Mouse (Mus musculus) lung, postnatal 36 days (tissue): ENCODE data around the gene Fndc3b.

Experiments
- DNase-seq: peaks from one replicate; pipeline ENCODE4 v3.0.0; 2022; ENCODE audit warnings: mixed read lengths

Fndc3b gene

DNA sequence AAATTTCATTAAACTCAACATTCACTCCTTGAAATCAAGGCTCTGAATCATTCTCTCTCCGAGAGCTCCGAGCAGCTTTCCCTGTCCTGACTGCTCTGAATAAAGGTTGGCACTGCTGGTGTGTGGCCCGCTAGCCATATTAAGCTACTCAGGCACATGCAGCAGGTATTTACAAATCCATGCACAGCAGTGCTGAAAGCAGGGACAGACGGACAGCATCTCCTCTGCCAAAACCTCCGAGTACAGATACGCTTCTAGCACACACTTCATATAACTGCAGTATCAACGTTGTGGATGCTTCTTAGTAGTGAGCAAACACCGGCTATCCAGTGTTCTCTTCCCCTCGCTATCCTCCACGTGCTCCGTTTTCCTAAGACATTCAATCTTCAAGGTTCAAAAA is 167.0 kb downstream of the Fndc3b start:
- no peak for DNase-seq

DNA sequence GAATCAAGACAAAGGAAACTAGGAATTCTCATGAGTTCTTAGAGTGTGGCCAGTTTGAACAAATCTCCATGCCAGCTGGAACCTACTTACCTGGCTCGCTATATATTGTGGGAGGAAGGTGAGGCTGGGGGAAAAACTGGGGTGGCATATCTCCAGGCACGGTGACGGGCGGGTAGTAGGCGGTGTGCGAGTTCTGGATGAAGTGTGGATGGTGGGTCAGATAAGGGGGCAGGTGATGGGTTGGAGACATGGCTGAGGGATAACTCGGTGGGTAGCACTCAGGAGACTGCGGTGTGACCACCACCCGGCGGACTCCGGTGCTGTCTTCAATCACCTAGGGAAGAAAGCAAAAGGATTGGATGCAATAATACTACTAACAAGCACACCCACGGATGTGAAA is 169.3 kb downstream of the Fndc3b start:
- DNase-seq, result no peak

- no peak for DNase-seq
Measured at GRCm38 (mm10) chr3:27541181-27541580, 169.9 kb downstream of the Fndc3b start.

- no peak for DNase-seq
Measured at GRCm38 (mm10) chr3:27534208-27534607, 176.9 kb downstream of the Fndc3b start.

DNA sequence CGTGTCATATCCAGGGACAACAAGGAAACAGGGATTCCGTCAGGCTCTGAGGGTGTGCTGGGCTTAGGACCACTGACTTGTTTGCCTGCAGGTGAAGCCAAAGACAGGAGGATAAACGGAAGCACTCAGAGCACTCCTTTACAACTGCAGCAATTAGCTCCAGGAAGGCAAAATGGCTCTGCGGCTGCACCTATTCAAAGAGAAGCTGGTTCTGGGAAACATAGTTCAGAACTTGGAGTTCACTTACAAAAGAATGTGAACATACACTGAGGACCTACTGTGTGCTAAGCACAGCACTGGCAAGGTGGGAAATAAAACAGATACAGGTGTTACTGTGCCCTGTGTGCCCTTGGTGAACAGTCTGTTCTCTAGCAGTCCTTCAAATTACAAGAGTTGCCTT is 177.4 kb downstream of the Fndc3b start:
- DNase-seq, result no peak

GRCm38 (mm10) chr3:27531993-27532392 is 179.1 kb downstream of the Fndc3b start:
- DNase-seq, result no peak

DNA sequence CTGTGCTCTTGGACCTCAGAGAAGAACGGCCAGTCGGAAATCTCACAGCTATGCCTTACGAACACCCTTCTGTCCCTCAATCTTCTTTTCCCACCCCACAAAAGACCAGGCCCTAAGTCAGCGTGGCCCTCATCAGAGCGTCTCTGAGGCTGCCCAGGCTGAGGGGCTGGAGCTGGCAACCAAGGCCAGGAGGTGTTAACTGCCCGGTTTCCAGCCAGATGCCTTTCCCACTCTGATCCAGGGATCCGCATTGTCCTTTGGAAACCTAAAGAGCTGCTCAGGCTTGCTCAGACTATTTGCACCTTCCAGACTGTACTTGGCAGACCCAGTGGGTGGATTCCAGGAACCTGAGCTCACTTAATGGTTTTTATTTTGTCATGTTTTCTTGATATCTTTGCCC is 180.7 kb downstream of the Fndc3b start:
- DNase-seq, result no peak

DNA sequence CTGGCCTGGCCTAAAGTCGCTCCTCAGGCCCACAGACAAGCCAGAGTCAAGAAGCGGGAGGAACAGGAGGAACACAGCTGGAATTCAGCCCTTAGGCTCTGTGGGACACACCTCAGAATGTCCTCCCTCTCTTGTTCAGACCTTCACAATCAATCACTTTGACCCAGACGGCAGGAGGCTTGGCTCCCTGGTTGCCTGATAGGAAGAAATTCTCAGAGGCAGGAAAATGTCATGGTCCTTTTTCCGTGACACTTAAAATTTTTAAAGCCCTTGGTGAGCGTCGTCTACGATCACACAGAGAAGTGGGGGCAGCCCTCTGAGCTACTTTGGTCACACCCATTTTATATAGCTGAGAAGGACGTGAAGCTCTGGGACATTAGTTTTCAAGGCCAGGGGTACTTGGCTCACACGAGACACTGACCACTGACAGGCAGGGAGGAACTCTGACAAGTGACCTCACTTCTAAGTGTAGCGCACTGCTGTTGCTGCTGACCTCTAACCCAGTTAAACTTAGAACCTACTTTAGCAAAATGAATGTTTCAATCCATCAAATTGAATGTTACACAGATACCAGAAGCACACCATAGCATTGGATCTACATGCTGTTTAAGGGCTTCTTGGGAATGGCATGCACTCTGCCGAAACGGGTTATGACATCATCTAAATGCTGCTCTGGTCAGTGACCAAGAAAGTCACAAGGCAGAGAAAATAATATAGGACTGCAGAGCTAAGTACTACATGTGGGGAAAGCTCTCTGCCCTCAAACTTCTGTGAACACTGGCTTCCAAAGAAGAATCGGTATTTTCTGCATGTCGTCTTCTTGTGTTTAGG is 181.7 kb downstream of the Fndc3b start:
- no peak for DNase-seq

- DNase-seq, result no peak
Measured at GRCm38 (mm10) chr3:27526991-27527390, 184.1 kb downstream of the Fndc3b start.

GRCm38 (mm10) chr3:27523176-27523936 is 187.8 kb downstream of the Fndc3b start:
- DNase-seq, result no peak

- peak; percentile 10 for DNase-seq
Measured at GRCm38 (mm10) chr3:27520391-27520790, 190.7 kb downstream of the Fndc3b start.

- DNase-seq, result peak; percentile 67
Measured at GRCm38 (mm10) chr3:27519481-27519880, 191.6 kb downstream of the Fndc3b start.

DNA sequence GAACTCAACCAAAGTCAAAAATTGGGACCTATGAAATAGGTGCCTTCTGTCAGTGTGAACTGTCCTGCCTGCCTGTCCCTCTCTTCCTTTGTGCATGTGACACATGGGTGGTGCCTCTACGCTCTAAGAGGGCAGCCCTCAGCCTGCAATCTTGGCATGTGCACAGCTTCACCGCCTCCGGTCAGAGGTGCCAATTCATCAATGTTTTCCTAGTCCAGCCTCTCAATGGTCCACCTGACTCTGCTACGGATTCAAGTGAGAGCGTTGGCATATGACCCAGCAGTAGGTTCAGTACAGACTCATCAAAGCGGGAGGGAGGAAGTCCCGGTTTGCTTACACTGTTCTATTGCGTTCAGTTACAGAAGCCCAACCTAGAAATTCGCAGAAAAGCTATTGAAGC is 192.2 kb downstream of the Fndc3b start:
- DNase-seq, result peak; percentile 85

DNA sequence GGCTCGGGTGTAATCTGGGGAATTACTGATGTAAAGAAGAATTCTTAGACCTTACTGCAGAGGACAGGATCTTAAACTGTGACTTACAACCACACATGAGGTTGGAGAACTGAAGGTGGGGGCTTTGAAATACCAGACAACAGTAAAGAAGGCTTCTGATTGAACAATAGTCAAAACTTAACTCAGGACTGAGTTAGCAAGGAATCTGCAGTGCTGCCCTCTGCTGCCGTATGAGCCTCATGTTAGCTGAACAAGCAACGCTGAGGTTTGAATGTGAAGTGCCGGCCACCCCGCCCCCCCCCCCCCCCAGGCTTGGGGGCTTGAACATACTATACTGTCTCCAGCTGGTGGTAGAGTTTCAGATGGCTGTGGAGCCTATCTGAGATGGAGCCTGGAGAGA is 194.6 kb downstream of the Fndc3b start:
- peak; percentile 28 for DNase-seq

DNA sequence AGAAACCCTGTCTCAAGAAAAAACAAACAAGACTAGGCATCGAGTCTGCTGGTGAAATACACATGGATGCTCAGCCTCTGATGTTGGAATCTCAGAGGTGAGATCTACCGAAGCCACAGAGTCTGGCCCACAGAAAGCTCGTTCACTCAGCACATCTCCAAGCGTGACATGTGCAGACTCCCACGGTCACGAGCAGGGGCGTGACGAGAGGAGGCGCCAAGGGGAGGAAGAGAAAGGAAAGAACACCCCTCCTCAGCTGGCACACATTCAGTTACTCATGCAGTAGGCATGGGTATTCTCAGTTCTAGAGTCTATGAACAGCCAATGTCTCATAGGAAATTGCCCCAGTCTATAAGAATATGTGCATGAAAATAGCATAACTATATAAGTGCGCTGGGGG is 199.3 kb downstream of the Fndc3b start:
- DNase-seq, result no peak

- no peak for DNase-seq
Measured at GRCm38 (mm10) chr3:27506886-27507285, 204.2 kb downstream of the Fndc3b start.

DNA sequence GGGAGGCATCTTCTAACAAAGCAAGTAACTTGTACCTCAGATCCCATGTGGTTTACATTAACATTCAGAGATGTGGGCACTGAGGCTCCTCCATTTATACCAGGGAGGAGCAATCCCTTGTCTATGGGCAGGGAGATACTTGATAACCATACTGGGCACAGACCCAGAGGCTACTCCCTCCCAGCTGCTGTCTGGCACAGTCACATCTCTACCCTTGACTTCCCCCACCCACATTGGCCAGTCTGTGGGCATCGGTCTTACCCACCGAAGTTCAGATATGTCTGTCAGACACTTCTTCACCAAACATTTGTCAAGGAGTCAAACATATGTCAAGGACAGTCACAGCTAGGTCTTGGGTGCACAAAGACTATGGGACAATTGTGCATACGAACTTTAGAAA is 205.5 kb downstream of the Fndc3b start:
- DNase-seq, result no peak

- no peak for DNase-seq
Measured at GRCm38 (mm10) chr3:27503279-27504038, 207.6 kb downstream of the Fndc3b start.

DNA sequence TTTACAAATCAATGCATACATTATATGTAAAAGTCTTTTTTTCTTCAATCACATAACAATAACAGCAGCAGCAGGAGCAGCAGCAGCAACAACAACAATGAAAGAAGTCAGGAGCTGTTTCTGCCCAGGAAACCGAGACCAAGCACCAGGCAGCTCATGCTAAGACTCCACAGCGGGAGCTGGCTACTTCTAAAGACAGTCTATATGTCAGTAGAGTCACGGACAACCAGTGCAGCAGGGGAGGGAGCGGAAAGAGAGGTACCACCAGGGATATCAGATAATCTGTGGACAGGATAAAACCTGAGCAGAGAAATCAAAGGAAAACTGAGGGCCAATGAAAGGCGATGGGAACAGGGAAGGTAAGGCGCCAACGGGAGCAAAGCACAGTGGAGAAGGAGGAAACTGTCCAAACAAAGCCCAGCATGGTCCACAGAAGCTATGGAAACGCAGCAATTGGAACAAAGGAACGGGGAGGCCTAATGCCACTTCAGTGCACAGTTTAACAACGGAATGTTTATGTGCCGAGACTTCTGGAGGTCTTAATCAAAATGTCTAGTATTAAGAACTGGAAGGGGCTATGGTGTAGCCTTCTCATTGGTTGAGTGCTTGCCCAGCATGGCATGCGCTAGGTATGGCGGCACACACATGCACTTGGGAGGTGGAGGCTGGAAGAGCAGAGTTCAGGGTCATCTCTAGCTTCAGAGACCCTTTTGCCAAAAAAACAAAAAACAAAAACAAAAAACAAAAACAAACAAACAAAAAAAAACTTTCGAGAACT is 215.6 kb downstream of the Fndc3b start:
- DNase-seq, result no peak

DNA sequence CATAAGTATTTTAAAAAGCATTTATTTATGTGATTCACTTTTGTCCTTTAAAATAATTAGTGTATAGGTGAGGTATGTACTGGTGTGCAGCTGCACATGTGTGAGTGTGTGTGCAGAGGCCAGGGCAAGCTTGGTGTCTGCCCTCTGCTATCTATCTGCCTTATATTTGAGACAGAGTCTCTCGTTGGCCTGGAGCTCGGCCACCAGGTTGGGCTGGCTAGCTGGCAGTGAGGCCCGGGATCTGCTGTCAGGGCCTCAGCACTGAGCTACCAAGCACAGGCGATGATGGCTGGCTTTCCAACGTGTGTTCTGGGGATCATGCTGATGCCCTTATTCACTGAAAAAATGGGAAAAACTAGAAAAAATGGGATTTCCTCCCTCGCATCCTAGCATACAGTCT is 216.4 kb downstream of the Fndc3b start:
- DNase-seq, result no peak

DNA sequence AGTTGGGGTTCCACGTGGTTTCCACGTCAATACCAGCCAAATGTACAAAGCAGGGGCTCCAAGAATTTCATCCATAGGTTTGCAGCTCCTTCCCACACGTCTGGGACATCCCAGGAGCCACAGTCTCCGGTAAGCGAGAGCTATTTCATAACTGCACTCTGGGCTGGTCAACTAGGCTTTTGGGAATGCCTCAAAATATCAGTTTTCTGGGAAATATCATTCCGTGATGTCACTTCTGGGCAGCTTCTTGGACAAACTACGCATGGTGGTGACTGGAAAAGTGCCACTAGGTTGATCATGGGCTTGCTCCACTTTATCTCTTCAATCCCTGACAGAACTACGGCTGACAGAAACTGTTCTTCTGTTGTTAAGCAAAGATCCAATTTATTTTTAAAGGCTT is 217.0 kb downstream of the Fndc3b start:
- peak; percentile 14 for DNase-seq

GRCm38 (mm10) chr3:27491821-27492220 is 219.3 kb downstream of the Fndc3b start:
- DNase-seq, result no peak

- no peak for DNase-seq
Measured at GRCm38 (mm10) chr3:27491367-27491766, 219.7 kb downstream of the Fndc3b start.
